30 mouse cellular contexts compared by ENCODE assay signal in genomic region chr17:34437120-34437519, GRCm38 (mm10). TPM values are rescaled to one million over a fixed set of nuclear protein-coding genes. Genes with fewer than 3 reads are reported as not detected.
DNase-seq lines count a peak whose midpoint lies in the region; ATAC-seq and TF ChIP-seq lines count a peak whose summit lies in the region.
"Had no signal": no experiment of that assay in that cellular context is flagged by ENCODE, and none has a peak within 500 bp of the region (broad histone marks: within the 10 kb centered on the region; RNA-seq: fewer than 3 reads in every experiment).

No protein-coding gene starts in this region.

- 39% methylated on average over 4 of the region's 4 CpGs for WGBS in lung, postnatal 0 days
- 73% methylated on average over 4 of the region's 4 CpGs for WGBS in midbrain, embryonic 15.5 days

- H3K4me3 ChIP-seq in lung, postnatal 0 days (ENCODE audit: low read depth, low read length), result no peak overlapping the region
- no peak overlapping the region for H3K4me3 ChIP-seq in midbrain, embryonic 15.5 days
- H3K4me3 ChIP-seq: forebrain, embryonic 13.5 days; hindbrain, embryonic 13.5 days; limb, embryonic 15.5 days had no signal

- no peak for TF ChIP-seq CTCF in lung, postnatal 0 days (IDR thresholded peaks at IDR 0.05)

- H3K9me3 ChIP-seq in lung, postnatal 0 days (ENCODE audit: low read length), result no peaks in the 10 kb centered on the region
- no peaks in the 10 kb centered on the region for H3K9me3 ChIP-seq in midbrain, embryonic 15.5 days
- H3K9me3 ChIP-seq: hindbrain, embryonic 13.5 days; limb, embryonic 15.5 days had no signal

- intact Hi-C loops in heart, postnatal 25 days (cut with DNase I), result loop anchor here (5.0 kb wide), 1 partner anchor 120 kb away; no protein-coding TSS in a partner anchor

- no peak overlapping the region for H3K27ac ChIP-seq in lung, postnatal 0 days (ENCODE audit: low read length)
- H3K27ac ChIP-seq in midbrain, embryonic 15.5 days, result no peak overlapping the region
- H3K27ac ChIP-seq: forebrain, embryonic 13.5 days; hindbrain, embryonic 13.5 days; limb, embryonic 15.5 days had no signal

- TF ChIP-seq EP300 in lung, postnatal 0 days (IDR thresholded peaks at IDR 0.05), result no peak

- H3K4me2 ChIP-seq in lung, postnatal 0 days (replicated peaks; ENCODE audit: low read depth, low read length), result no peak overlapping the region
- H3K4me2 ChIP-seq in midbrain, embryonic 15.5 days, result no peak overlapping the region
- H3K4me2 ChIP-seq: forebrain, embryonic 13.5 days; hindbrain, embryonic 13.5 days; limb, embryonic 15.5 days had no signal

- no peaks in the 10 kb centered on the region for H3K36me3 ChIP-seq in lung, postnatal 0 days (ENCODE audit: insufficient read depth, low read length)
- no peaks in the 10 kb centered on the region for H3K36me3 ChIP-seq in midbrain, embryonic 15.5 days (replicated peaks)
- H3K36me3 ChIP-seq: hindbrain, embryonic 13.5 days; limb, embryonic 15.5 days had no signal

- H3K27me3 ChIP-seq in lung, postnatal 0 days (replicated peaks; ENCODE audit: insufficient read depth, low read length), result no peaks in the 10 kb centered on the region
- H3K27me3 ChIP-seq in midbrain, embryonic 15.5 days (replicated peaks), result no peaks in the 10 kb centered on the region
- H3K27me3 ChIP-seq: forebrain, embryonic 13.5 days; hindbrain, embryonic 13.5 days; limb, embryonic 15.5 days had no signal

- peak; percentile 15 for DNase-seq in heart, adult 8-10 months (ENCODE audit: low spot score)
- DNase-seq in heart, postnatal 25 days (ENCODE audit: low spot score), result no peak
- peak; percentile 19 for DNase-seq in lung, postnatal 0 days (ENCODE audit: low spot score)
- DNase-seq in lung, postnatal 14 days, result no peak
- DNase-seq in urinary bladder, postnatal 14 days (ENCODE audit: low spot score), result no peak
- DNase-seq: adrenal gland, adult 2 months; cerebellum, adult 11 months; cerebellum, postnatal 10 days; midbrain, embryonic 14.5 days; right cerebral cortex, postnatal 25 days; thymus, adult 18-20 months had no signal

- no peaks in the 10 kb centered on the region for H3K4me1 ChIP-seq in lung, postnatal 0 days (ENCODE audit: insufficient read depth, low read depth, low read length)
- no peaks in the 10 kb centered on the region for H3K4me1 ChIP-seq in midbrain, embryonic 15.5 days
- H3K4me1 ChIP-seq: forebrain, embryonic 13.5 days; hindbrain, embryonic 13.5 days; limb, embryonic 15.5 days had no signal

- ATAC-seq in lung, postnatal 0 days, result no peak
- 0 out of 2 replicates have a peak, but pooled peaks have one; percentile 40 for ATAC-seq in common myeloid progenitor, adult 5-6 weeks (replicated peaks; ENCODE audit: low read depth, poor library complexity, severe bottlenecking)
- peak; percentile 77 for ATAC-seq in megakaryocyte progenitor cell, adult 5-6 weeks (replicated peaks; ENCODE audit: poor library complexity)
- ATAC-seq in midbrain, embryonic 15.5 days (replicated peaks), result no peak
- ATAC-seq: forebrain, embryonic 13.5 days; inflammation-experienced regulatory T-cells, adult 6 months had no signal

- H3K9ac ChIP-seq in lung, postnatal 0 days (replicated peaks; ENCODE audit: low read depth), result no peak overlapping the region
- H3K9ac ChIP-seq in midbrain, embryonic 15.5 days, result no peak overlapping the region
- H3K9ac ChIP-seq: hindbrain, embryonic 13.5 days; limb, embryonic 15.5 days had no signal

RNA-seq across cellular contexts. Expression of gene BC051142, which starts 38.5 kb away (rescaled TPM):
- total RNA-seq in heart, adult 8-10 months (2022), result under 1 TPM in 2 of 4 experiments, not detected in 2; 0.34 to 0.79 TPM
- under 1 TPM in 1 of 2 experiments, not detected in 1; 0.34 TPM for total RNA-seq in heart, postnatal 25 days (2021)
- polyA plus RNA-seq in lung, postnatal 0 days (2015; fragmentation: Nextera tagmentation; extraction: Ambion mirVana), result 0.24 and 0.74 TPM in 2 replicates
- total RNA-seq in common myeloid progenitor, adult 5-6 weeks (2017), result 4.2 and 6.4 TPM in 2 replicates
- 1.7 and 4.5 TPM in 2 replicates for total RNA-seq in megakaryocyte progenitor cell, adult 5-6 weeks (2015)
- total RNA-seq in megakaryocyte progenitor cell, adult 5-6 weeks (2017), result 1.0 and 2.4 TPM in 2 replicates
- polyA plus RNA-seq in midbrain, embryonic 15.5 days (2015; fragmentation: Nextera tagmentation; extraction: Ambion mirVana), result 5.8 and 7.1 TPM in 2 replicates
- total RNA-seq: gastrocnemius, adult 8-10 months; MEL had no signal

RNA-seq across cellular contexts. Expression of gene Btnl4, which starts 40.0 kb away (rescaled TPM):
- total RNA-seq in heart, adult 8-10 months (2022), result not detected
- not detected for total RNA-seq in heart, postnatal 25 days (2021)
- 0.10 TPM in 1 of 2 replicates, not detected in the other for polyA plus RNA-seq in lung, postnatal 0 days (2015; fragmentation: Nextera tagmentation; extraction: Ambion mirVana)
- not detected in 2 replicates for total RNA-seq in common myeloid progenitor, adult 5-6 weeks (2017)
- not detected in 2 replicates for total RNA-seq in megakaryocyte progenitor cell, adult 5-6 weeks (2015)
- total RNA-seq in megakaryocyte progenitor cell, adult 5-6 weeks (2017), result not detected in 2 replicates
- not detected in 2 replicates for polyA plus RNA-seq in midbrain, embryonic 15.5 days (2015; fragmentation: Nextera tagmentation; extraction: Ambion mirVana)
- total RNA-seq: adrenal gland, adult 2 months; CH12.LX; gastrocnemius, adult 8-10 months; layer of hippocampus, adult 18-20 months; left cerebral cortex, adult 18-20 months; left cerebral cortex, postnatal 36 days; MEL; neutrophil, adult 5-6 weeks had no signal
- polyA plus RNA-seq: embryonic facial prominence, embryonic 14.5 days; forebrain, embryonic 13.5 days; frontal cortex, adult 2 months; heart, postnatal 0 days; hindbrain, embryonic 13.5 days; inflammation-experienced regulatory T-cells, adult 6 months; kidney, embryonic 14.5 days; limb, embryonic 15.5 days; midbrain, embryonic 14.5 days; stomach, embryonic 14.5 days had no signal

Comparison
In these comparisons a context has a peak if more than half of its experiments do, and no peak if none do; other contexts are left out.
1. DNase-seq: peak in heart, adult 8-10 months (single experiment) and lung, postnatal 0 days (single experiment); none in heart, postnatal 25 days (single experiment), lung, postnatal 14 days (single experiment) and urinary bladder, postnatal 14 days (single experiment).
2. ATAC-seq: peak in common myeloid progenitor, adult 5-6 weeks (single experiment) and megakaryocyte progenitor cell, adult 5-6 weeks (single experiment); none in lung, postnatal 0 days (single experiment) and midbrain, embryonic 15.5 days (single experiment).